Mouse (Mus musculus): ENCODE measurements around the gene Pou2f2. TPM values are rescaled to one million over a fixed set of nuclear protein-coding genes. Genes with fewer than 3 reads are reported as not detected.

Gene Pou2f2
- polyA plus RNA-seq, 1 experiment, result 2.6 TPM

DNA sequence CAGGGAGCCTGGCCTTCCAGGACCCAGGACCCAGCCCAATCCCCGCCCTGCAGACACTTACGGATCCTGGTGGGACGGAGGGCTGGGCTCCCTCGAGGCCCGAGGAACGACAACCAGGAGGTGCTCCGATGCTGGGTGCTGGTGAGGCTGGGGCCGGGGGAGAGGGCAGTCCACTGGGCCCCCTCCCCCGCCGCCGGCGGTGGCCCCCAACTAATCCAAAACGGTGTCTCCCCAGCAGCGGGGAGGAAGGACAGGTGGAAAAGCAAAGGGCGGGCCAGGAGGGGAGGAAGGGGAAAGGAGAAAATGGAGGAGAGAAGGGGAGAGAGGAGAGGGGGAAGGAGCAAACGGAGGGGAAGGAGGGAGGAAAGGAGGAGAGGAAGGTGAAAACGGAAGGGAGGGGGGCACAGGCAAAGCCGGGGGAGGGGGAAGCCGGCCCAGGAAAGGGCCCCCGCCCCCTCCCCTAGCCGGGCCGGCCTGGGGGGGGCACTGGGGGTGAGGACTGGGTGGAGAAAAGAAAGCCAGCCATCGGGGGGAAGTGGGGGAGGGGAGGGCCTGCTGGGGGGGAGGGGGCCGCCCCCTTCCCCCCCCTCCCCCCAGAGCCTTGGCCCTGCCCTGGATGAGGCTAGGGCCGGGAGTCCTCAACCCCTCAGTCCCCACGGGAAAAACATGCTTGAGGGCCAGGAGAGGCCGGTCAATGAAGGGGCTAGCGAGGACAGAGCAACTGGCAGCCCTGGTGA, 107.4 kb downstream of the Pou2f2 start, which contains the start of the genes Grik5 and Zfp574:
TSS of gene Grik5 (minus strand) at position 368 of the 737 bp plus-strand sequence.
TSS of gene Zfp574 (plus strand) at position 589 of the 737 bp plus-strand sequence.
- no peak for DNase-seq
- Histone ChIP-seq H3K27me3 (replicated peaks; ENCODE audit: control insufficient read depth, insufficient read depth, low read length) (no peaks in the 10 kb centered on the region), H3K4me3 (ENCODE audit: insufficient read depth, low read depth, low read length) (peak within 1 kb of the TSS; percentile 67), H3K27ac (ENCODE audit: insufficient read depth, low read depth, low read length) (peak within 1 kb of the TSS; percentile 51), H3K36me3 (ENCODE audit: control insufficient read depth, insufficient read depth, low read length) (no peaks in the 10 kb centered on the region), H3K4me1 (ENCODE audit: control insufficient read depth, insufficient read depth, low read length) (0 out of 2 replicates have a peak, but pooled peaks cover 2% of the 10 kb centered on the region)
- WGBS, result 6% methylated on average over 26 of the region's 28 CpGs
- no peak for TF ChIP-seq CTCF (conservative IDR thresholded peaks at IDR 0.05; ENCODE audit: insufficient read depth, insufficient read length, low read depth, low read length)
- TF ChIP-seq POLR2A (IDR thresholded peaks at IDR 0.05; ENCODE audit: low read depth, low read length), result no peak

DNA sequence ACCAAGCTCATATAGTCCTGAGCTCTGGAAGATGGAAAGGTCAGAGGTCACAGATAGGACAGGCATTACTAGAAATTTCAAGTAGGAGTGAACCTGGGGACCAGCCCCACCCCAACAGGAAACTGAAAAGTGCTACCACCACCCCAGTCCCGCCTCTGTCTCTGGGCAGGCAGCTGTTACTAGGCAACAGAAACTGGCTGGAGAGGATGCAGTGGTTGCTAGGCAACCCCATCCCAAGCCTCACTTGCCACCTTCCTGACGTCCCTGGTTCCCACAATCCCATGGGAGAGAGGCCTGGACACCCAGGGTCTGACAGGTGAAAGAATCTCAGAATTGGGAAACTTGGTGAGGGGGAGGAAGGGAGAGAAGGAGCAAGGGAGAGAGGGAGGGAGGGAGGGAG, 110.8 kb downstream of the Pou2f2 start:
- DNase-seq, result no peak
- Histone ChIP-seq H3K4me1 (ENCODE audit: control insufficient read depth, insufficient read depth, low read length) (no peaks in the 10 kb centered on the region), H3K27me3 (replicated peaks; ENCODE audit: control insufficient read depth, insufficient read depth, low read length) (no peaks in the 10 kb centered on the region), H3K27ac (ENCODE audit: insufficient read depth, low read depth, low read length) (no peak overlapping the region), H3K4me3 (ENCODE audit: insufficient read depth, low read depth, low read length) (no peak overlapping the region), H3K36me3 (ENCODE audit: control insufficient read depth, insufficient read depth, low read length) (no peaks in the 10 kb centered on the region)
- TF ChIP-seq CTCF (conservative IDR thresholded peaks at IDR 0.05; ENCODE audit: insufficient read depth, insufficient read length, low read depth, low read length), result no peak
- TF ChIP-seq POLR2A (IDR thresholded peaks at IDR 0.05; ENCODE audit: low read depth, low read length), result no peak
- 50% methylated on average over 2 of the region's 2 CpGs for WGBS

DNA sequence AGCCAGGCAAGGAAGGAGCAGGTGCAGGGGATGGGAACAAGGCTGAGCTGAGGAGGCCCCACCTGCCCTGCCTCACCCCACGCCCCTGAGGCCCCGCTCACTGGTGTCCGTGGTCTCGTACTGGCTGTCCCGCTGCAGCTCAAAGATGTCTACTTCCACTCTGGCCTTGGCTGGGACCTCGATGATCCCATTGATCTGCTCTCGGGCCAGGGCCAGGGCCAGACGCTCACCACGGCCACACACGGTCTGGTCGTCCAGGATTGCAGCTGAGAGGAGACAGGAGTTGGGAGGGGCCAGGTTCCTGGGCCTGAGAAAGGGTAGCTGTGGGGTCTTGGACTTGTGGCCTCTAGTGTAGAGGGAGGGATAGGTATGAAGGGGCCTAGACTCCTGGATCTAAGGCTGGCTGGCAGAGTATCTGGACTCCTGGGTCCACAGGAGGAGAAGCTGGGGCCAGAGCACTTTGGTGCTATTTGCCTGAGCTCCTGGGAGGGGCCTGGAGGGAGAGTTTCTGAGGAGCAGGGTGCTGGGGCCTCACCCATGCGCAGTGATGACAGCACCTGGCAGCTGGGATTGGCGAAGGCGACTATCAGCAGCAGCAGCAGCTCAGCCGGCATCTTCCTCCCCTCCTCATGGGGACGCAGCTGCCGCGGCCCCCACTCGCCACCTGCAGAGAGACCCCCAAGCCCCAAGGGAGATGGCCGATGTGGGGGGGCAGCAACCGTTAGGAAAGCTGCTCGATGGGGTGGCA, 111.4 kb downstream of the Pou2f2 start:
- no peak overlapping the region for H3K27ac ChIP-seq (ENCODE audit: insufficient read depth, low read depth, low read length)
- H3K27me3 ChIP-seq (replicated peaks; ENCODE audit: control insufficient read depth, insufficient read depth, low read length), result no peaks in the 10 kb centered on the region
- H3K4me3 ChIP-seq (ENCODE audit: insufficient read depth, low read depth, low read length), result no peak overlapping the region
- 92% methylated on average over 22 of the region's 22 CpGs for WGBS
- H3K4me1 ChIP-seq (ENCODE audit: control insufficient read depth, insufficient read depth, low read length), result no peaks in the 10 kb centered on the region
- DNase-seq, result no peak
- H3K36me3 ChIP-seq (ENCODE audit: control insufficient read depth, insufficient read depth, low read length), result no peaks in the 10 kb centered on the region
- TF ChIP-seq CTCF (conservative IDR thresholded peaks at IDR 0.05; ENCODE audit: insufficient read depth, insufficient read length, low read depth, low read length) (no peak), POLR2A (IDR thresholded peaks at IDR 0.05; ENCODE audit: low read depth, low read length) (no peak)

DNA sequence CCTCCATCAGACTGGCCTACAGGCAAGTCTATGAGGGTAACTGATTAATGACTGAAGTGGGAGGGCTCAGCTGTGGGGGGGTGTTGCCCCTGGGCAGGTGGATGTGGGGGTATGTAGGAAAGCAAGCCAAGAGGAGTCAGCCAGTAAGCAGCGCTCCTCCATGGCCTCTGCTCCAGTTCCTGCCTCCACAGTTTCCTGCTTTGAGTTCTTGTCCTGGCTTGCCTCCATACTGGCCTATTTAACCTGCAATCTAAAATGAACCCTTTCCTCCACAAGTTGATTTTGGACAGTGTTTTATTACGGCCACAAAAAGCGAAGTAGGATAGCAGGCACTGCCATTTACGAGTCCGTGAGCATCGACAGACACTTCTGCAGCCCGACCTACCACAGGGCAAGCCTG, 112.2 kb downstream of the Pou2f2 start:
- no peak for TF ChIP-seq CTCF (conservative IDR thresholded peaks at IDR 0.05; ENCODE audit: insufficient read depth, insufficient read length, low read depth, low read length)
- no peak for TF ChIP-seq POLR2A (IDR thresholded peaks at IDR 0.05; ENCODE audit: low read depth, low read length)
- Histone ChIP-seq H3K27ac (ENCODE audit: insufficient read depth, low read depth, low read length) (no peak overlapping the region), H3K4me1 (ENCODE audit: control insufficient read depth, insufficient read depth, low read length) (no peaks in the 10 kb centered on the region), H3K36me3 (ENCODE audit: control insufficient read depth, insufficient read depth, low read length) (no peaks in the 10 kb centered on the region), H3K4me3 (ENCODE audit: insufficient read depth, low read depth, low read length) (no peak overlapping the region), H3K27me3 (replicated peaks; ENCODE audit: control insufficient read depth, insufficient read depth, low read length) (no peaks in the 10 kb centered on the region)
- whole genome bisulfite sequencing, result 74% methylated on average over 7 of the region's 7 CpGs
- DNase-seq, result no peak

DNA sequence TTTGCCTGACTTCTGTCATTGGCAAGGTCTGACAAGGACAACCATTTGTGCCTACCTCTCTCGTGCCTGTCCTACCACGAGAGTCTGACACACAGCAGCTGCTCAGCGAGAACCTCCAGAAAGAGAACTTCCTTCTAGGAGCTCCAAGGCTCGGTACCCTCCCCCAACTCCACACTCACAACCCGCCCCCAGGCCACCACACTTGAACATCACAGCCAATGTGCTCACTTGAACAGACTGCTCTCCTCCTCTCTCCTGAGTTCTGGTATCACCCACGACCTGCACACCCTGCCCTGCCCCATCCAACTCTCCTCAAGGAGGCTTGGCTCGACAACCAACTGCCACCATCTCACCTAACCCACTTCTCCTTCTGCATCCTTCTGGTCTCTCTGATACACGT, 115.6 kb downstream of the Pou2f2 start:
- DNase-seq, result no peak
- H3K36me3 ChIP-seq (ENCODE audit: control insufficient read depth, insufficient read depth, low read length), result no peaks in the 10 kb centered on the region
- 77% methylated on average over 8 of the region's 8 CpGs for WGBS
- no peak overlapping the region for H3K27ac ChIP-seq (ENCODE audit: insufficient read depth, low read depth, low read length)
- no peaks in the 10 kb centered on the region for H3K4me1 ChIP-seq (ENCODE audit: control insufficient read depth, insufficient read depth, low read length)
- TF ChIP-seq POLR2A (IDR thresholded peaks at IDR 0.05; ENCODE audit: low read depth, low read length), result no peak
- no peak for TF ChIP-seq CTCF (conservative IDR thresholded peaks at IDR 0.05; ENCODE audit: insufficient read depth, insufficient read length, low read depth, low read length)
- H3K4me3 ChIP-seq (ENCODE audit: insufficient read depth, low read depth, low read length), result no peak overlapping the region
- no peaks in the 10 kb centered on the region for H3K27me3 ChIP-seq (replicated peaks; ENCODE audit: control insufficient read depth, insufficient read depth, low read length)

DNA sequence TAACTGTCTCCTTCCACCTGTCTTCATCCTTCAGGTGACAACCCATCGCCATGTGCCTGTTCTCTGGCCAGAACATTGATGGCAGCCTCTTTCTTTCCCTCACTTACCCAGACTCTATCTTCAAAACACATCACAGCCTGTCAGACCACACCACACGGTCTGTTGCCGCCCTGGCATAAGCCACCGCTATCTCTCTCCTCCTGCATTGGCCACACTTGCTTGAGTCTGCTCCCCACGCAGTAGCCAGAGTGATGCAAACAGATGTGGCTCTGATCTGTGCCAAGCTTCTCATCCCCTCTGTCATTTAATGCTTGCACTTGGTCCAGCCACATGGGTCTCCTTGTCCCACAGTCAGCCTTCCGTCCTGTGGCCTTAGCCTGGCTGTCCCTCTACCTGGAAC, 116.2 kb downstream of the Pou2f2 start:
- Histone ChIP-seq H3K27ac (ENCODE audit: insufficient read depth, low read depth, low read length) (no peak overlapping the region), H3K4me3 (ENCODE audit: insufficient read depth, low read depth, low read length) (no peak overlapping the region), H3K36me3 (ENCODE audit: control insufficient read depth, insufficient read depth, low read length) (no peaks in the 10 kb centered on the region), H3K27me3 (replicated peaks; ENCODE audit: control insufficient read depth, insufficient read depth, low read length) (no peaks in the 10 kb centered on the region), H3K4me1 (ENCODE audit: control insufficient read depth, insufficient read depth, low read length) (no peaks in the 10 kb centered on the region)
- DNase-seq, result no peak
- TF ChIP-seq CTCF (conservative IDR thresholded peaks at IDR 0.05; ENCODE audit: insufficient read depth, insufficient read length, low read depth, low read length) (no peak), POLR2A (IDR thresholded peaks at IDR 0.05; ENCODE audit: low read depth, low read length) (no peak)
- 91% methylated on average over 6 of the region's 6 CpGs for WGBS

DNA sequence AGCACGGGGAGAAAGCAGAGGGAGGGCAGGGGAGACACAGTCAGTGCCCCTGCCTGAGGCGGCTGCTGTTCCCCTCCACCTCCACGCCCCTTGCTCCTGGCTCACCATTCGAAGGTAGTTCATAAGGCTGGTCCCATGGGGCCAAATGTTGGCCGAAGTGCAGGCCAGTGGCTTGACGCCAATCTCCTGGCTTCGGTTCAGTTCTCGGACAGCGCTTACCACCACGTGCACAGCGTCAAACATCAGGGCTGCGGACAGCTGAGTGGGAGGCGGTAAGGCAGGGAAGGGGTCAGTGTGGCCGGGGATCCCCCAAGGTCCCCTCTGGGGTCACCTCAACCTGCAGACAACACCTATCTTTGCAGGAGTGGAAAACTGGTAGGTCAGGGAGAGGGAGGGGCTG, 120.7 kb downstream of the Pou2f2 start:
- H3K36me3 ChIP-seq (ENCODE audit: control insufficient read depth, insufficient read depth, low read length), result no peaks in the 10 kb centered on the region
- peak; percentile 63 for DNase-seq
- no peak for TF ChIP-seq POLR2A (IDR thresholded peaks at IDR 0.05; ENCODE audit: low read depth, low read length)
- TF ChIP-seq CTCF (conservative IDR thresholded peaks at IDR 0.05; ENCODE audit: insufficient read depth, insufficient read length, low read depth, low read length), result no peak
- no peak overlapping the region for H3K4me3 ChIP-seq (ENCODE audit: insufficient read depth, low read depth, low read length)
- H3K4me1 ChIP-seq (ENCODE audit: control insufficient read depth, insufficient read depth, low read length), result no peaks in the 10 kb centered on the region
- no peak overlapping the region for H3K27ac ChIP-seq (ENCODE audit: insufficient read depth, low read depth, low read length)
- no peaks in the 10 kb centered on the region for H3K27me3 ChIP-seq (replicated peaks; ENCODE audit: control insufficient read depth, insufficient read depth, low read length)
- 53% methylated on average over 14 of the region's 14 CpGs for WGBS
